Mouse (Mus musculus) erythroblast, adult 5-6 weeks (primary cell): ENCODE data around the gene 1110032F04Rik. TPM values are rescaled to one million over a fixed set of nuclear protein-coding genes. Genes with fewer than 3 reads are reported as not detected.
"Not testable (repeated sequence)": the region's sequence is repeated elsewhere in the genome, so short reads cannot be mapped to it uniquely, and the experiment has no call there.

Experiments
- ATAC-seq: replicated peaks from 2 replicates; pipeline ENCODE4 v1.8.0; 2016; ENCODE audit warnings: moderate number of reproducible peaks, mild to moderate bottlenecking, moderate TSS enrichment, inconsistent platforms; ENCODE audit not compliant: poor library complexity, low FRiP score, severe bottlenecking
- total RNA-seq, 2 experiments: library from RNA; stranded (forward) in 1 of 2; stranded (reverse) in 1 of 2; fragments of 150-400 nt in 1 of 2; fragments of 200-764, 138-1000 nt in 1 of 2; gene quantifications; 2 replicates each; pipeline versions ENCODE4 v1.2.3 to v1.2.4; 2015 to 2017; ENCODE audit warnings: low replicate concordance in 2 of 2

Gene 1110032F04Rik
- total RNA-seq (2015; ENCODE audit: low replicate concordance) (0.63 and 0.96 TPM in 2 replicates), total RNA-seq (2017; ENCODE audit: low replicate concordance) (0.70 TPM in 1 of 2 replicates, not detected in the other)

- ATAC-seq, result no peak
Measured at GRCm38 (mm10) chr3:68869211-68869690, at the start of gene 1110032F04Rik. TSS of gene 1110032F04Rik (plus strand) at chr3:68869586.

GRCm38 (mm10) chr3:68821406-68821805 is 48.0 kb upstream of the 1110032F04Rik start:
- ATAC-seq, result no peak

GRCm38 (mm10) chr3:68821926-68822341 is 47.5 kb upstream of the 1110032F04Rik start:
- ATAC-seq, result no peak

- no peak for ATAC-seq
Measured at GRCm38 (mm10) chr3:68823876-68824764, 45.3 kb upstream of the 1110032F04Rik start.

GRCm38 (mm10) chr3:68824765-68825090 is 44.7 kb upstream of the 1110032F04Rik start:
- ATAC-seq, result no peak

GRCm38 (mm10) chr3:68825151-68825550 is 44.2 kb upstream of the 1110032F04Rik start:
- ATAC-seq, result no peak

- ATAC-seq, result no peak
Measured at GRCm38 (mm10) chr3:68827671-68828070, 41.7 kb upstream of the 1110032F04Rik start.

GRCm38 (mm10) chr3:68829944-68830343 is 39.4 kb upstream of the 1110032F04Rik start:
- ATAC-seq, result no peak

- no peak for ATAC-seq
Measured at GRCm38 (mm10) chr3:68836857-68837499, 32.4 kb upstream of the 1110032F04Rik start.

GRCm38 (mm10) chr3:68840206-68840605 is 29.2 kb upstream of the 1110032F04Rik start:
- no peak for ATAC-seq

- no peak for ATAC-seq
Measured at GRCm38 (mm10) chr3:68844025-68844424, 25.4 kb upstream of the 1110032F04Rik start.

- no peak for ATAC-seq
Measured at GRCm38 (mm10) chr3:68848323-68848722, 21.1 kb upstream of the 1110032F04Rik start.

GRCm38 (mm10) chr3:68852414-68852813 is 17.0 kb upstream of the 1110032F04Rik start:
- ATAC-seq, result no peak

GRCm38 (mm10) chr3:68869691-68870567 is 543 bp downstream of the 1110032F04Rik start:
- ATAC-seq, result no peak

GRCm38 (mm10) chr3:68870568-68870950 is 1.2 kb downstream of the 1110032F04Rik start:
- ATAC-seq, result no peak

GRCm38 (mm10) chr3:68874079-68874478 is 4.7 kb downstream of the 1110032F04Rik start:
- no peak for ATAC-seq

- ATAC-seq, result no peak
Measured at GRCm38 (mm10) chr3:68886845-68887244, 17.5 kb downstream of the 1110032F04Rik start.

GRCm38 (mm10) chr3:68895426-68895825 is 26.0 kb downstream of the 1110032F04Rik start:
- no peak for ATAC-seq

GRCm38 (mm10) chr3:68897154-68897553 is 27.8 kb downstream of the 1110032F04Rik start:
- ATAC-seq, result no peak

GRCm38 (mm10) chr3:68902636-68903035 is 33.2 kb downstream of the 1110032F04Rik start:
- ATAC-seq, result not testable (repeated sequence)
